Mouse (Mus musculus) MEL (cell line): ENCODE data around the gene Rhoj.

Source experiments
- CTCF ChIP-seq, 3 experiments: IDR thresholded peaks in 2 of 3; conservative IDR thresholded peaks in 1 of 3; 2 replicates each; pipeline ENCODE4 v1.5.1; 2011 to 2012; ENCODE audit warnings: low read length in 3 of 3, low read depth in 2 of 3, mild to moderate bottlenecking in 2 of 3, improper control_type of control experiment in 1 of 3, inconsistent platforms in 1 of 3, mixed read lengths in 1 of 3, moderate library complexity in 1 of 3; ENCODE audit not compliant: control insufficient read depth in 1 of 3, insufficient read depth in 1 of 3, poor library complexity in 1 of 3, severe bottlenecking in 1 of 3
- EP300 ChIP-seq, 2 experiments: IDR thresholded peaks; 2 replicates each; pipeline ENCODE4 v1.6.1; 2011; ENCODE audit warnings: improper control_type of control experiment in 2 of 2, low read length in 2 of 2, low read depth in 1 of 2, mild to moderate bottlenecking in 1 of 2
- MAX ChIP-seq: IDR thresholded peaks from 2 replicates; pipeline ENCODE4 v1.6.1; 2011; ENCODE audit warnings: low read length, improper control_type of control experiment
- SIN3A ChIP-seq: IDR thresholded peaks from 2 replicates; pipeline ENCODE4 v1.6.1; 2012; ENCODE audit warnings: low read length, improper control_type of control experiment, inconsistent platforms
- USF2 ChIP-seq, 2 experiments: IDR thresholded peaks; 2 replicates each; pipeline ENCODE4 v1.6.1; 2011 to 2012; ENCODE audit warnings: improper control_type of control experiment in 2 of 2, low read length in 2 of 2, borderline replicate concordance in 1 of 2, inconsistent platforms in 1 of 2, low read depth in 1 of 2, mild to moderate bottlenecking in 1 of 2; ENCODE audit not compliant: insufficient read depth in 1 of 2
- ZC3H11A ChIP-seq: IDR thresholded peaks from 2 replicates; pipeline ENCODE4 v1.6.1; 2012; ENCODE audit warnings: low read depth, mild to moderate bottlenecking, inconsistent platforms, low read length, improper control_type of control experiment

- TF ChIP-seq CTCF (IDR thresholded peaks at IDR 0.05 in 2 of 3, conservative IDR thresholded peaks at IDR 0.05 in 1 of 3; ENCODE audit: control insufficient read depth in 1 of 3, insufficient read depth in 1 of 3, low read depth in 2 of 3, low read length in 3 of 3, poor library complexity in 1 of 3, severe bottlenecking in 1 of 3) (no peak), EP300 (IDR thresholded peaks at IDR 0.05; ENCODE audit: low read depth in 1 of 2, low read length in 2 of 2) (no peak), MAX (no peak), ZC3H11A (no peak), USF2 (IDR thresholded peaks at IDR 0.05; ENCODE audit: borderline replicate concordance in 1 of 2, insufficient read depth in 1 of 2, low read depth in 1 of 2, low read length in 2 of 2) (no peak), SIN3A (no peak)
These were observed 57.6 kb downstream of the Rhoj start for GRCm38 (mm10) chr12:75365621-75366124.
